Mouse (Mus musculus) lung, adult 2 months (tissue): ENCODE measurements around the gene Card10.

ENCODE experiments used
- CTCF ChIP-seq: fragments of 200-500 bp; IDR thresholded peaks from 2 replicates; pipeline ENCODE4 v1.5.1; 2011; ENCODE audit warnings: mild to moderate bottlenecking, low read length, control low read depth; ENCODE audit not compliant: insufficient read depth
- POLR2A ChIP-seq: fragments of 200-500 bp; IDR thresholded peaks from 2 replicates; pipeline ENCODE4 v1.6.1; 2011; ENCODE audit warnings: low read depth, mild to moderate bottlenecking, control low read depth, low read length, borderline replicate concordance; ENCODE audit errors: extremely low read depth

- TF ChIP-seq CTCF (no peak), POLR2A (no peak)
Observed at GRCm38 (mm10) chr15:78780359-78780758, 22.5 kb downstream of the Card10 start.
